Mouse (Mus musculus) cortical plate, adult 2 months (tissue): ENCODE results near the gene Errfi1.

Experiments used
- CTCF ChIP-seq: fragments of 200-500 bp; IDR thresholded peaks from 2 replicates; pipeline ENCODE4 v1.5.1; 2011; ENCODE audit warnings: mild to moderate bottlenecking, control low read depth, low read length; ENCODE audit not compliant: insufficient read depth; ENCODE audit errors: extremely low read depth
- POLR2A ChIP-seq: fragments of 200-500 bp; IDR thresholded peaks from 2 replicates; pipeline ENCODE4 v1.6.1; 2011; ENCODE audit warnings: mild to moderate bottlenecking, low read length, control low read depth; ENCODE audit not compliant: insufficient read depth; ENCODE audit errors: extremely low read depth

GRCm38 (mm10) chr4:150843181-150843580, 10.5 kb upstream of the Errfi1 start:
- no peak for TF ChIP-seq CTCF
- TF ChIP-seq POLR2A, result no peak
